Mouse (Mus musculus) lung, postnatal 36 days (tissue): Measurements from ENCODE around the gene Gm7929.
"Not testable (repeated sequence)": the region's sequence is repeated elsewhere in the genome, so short reads cannot be mapped to it uniquely, and the experiment has no call there.

ENCODE experiments used
- DNase-seq: peaks from one replicate; pipeline ENCODE4 v3.0.0; 2022; ENCODE audit warnings: mixed read lengths

Gm7929 gene

GRCm38 (mm10) chr14:41750514-41750913, at the start of gene Gm7929:
Gm7929 (minus strand) TSS chr14:41750614.
- not testable (repeated sequence) for DNase-seq

- DNase-seq = not testable (repeated sequence)
Observed at GRCm38 (mm10) chr14:41772341-41772740, 21.9 kb upstream of the Gm7929 start, which contains the start of gene Gm47189. Gm47189 (minus strand) TSS chr14:41772441.

DNA sequence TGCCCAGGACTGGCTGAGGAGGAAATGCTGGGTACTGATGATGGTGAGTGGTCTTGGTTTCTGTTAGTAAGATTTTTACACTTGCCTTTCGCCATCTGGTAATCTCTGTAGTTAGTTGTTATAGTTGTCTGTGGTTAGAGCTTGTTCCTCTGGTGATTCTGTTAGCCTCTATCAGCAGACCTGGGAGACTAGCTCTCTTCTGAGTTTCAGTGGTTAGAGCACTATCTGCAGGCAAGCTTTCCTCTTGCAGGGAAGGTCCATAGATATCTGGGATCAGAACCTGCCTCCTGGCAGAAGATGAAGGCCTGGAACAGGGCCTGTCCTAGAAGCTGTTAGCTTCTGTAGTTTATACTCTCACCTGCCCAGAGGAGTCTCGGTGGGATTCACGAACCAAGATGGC, 5.5 kb upstream of the Gm7929 start:
- not testable (repeated sequence) for DNase-seq

GRCm38 (mm10) chr14:41723437-41723836, 27.0 kb downstream of the Gm7929 start:
- DNase-seq = not testable (repeated sequence)

- DNase-seq = not testable (repeated sequence)
Observed at GRCm38 (mm10) chr14:41717180-41717579, 33.2 kb downstream of the Gm7929 start.

GRCm38 (mm10) chr14:41701785-41702184, 48.6 kb downstream of the Gm7929 start, which contains the start of gene Gm8068:
Gm8068 (minus strand) TSS chr14:41701885.
- not testable (repeated sequence) for DNase-seq
